Mouse (Mus musculus): ENCODE measurements at regions not wholly inside any gene's neighbourhood (a gene's known extent, or its start where the extent isn't known, plus 50 kb on each side); places are given as distances from the start of the nearest gene placed in this dataset.

DNA sequence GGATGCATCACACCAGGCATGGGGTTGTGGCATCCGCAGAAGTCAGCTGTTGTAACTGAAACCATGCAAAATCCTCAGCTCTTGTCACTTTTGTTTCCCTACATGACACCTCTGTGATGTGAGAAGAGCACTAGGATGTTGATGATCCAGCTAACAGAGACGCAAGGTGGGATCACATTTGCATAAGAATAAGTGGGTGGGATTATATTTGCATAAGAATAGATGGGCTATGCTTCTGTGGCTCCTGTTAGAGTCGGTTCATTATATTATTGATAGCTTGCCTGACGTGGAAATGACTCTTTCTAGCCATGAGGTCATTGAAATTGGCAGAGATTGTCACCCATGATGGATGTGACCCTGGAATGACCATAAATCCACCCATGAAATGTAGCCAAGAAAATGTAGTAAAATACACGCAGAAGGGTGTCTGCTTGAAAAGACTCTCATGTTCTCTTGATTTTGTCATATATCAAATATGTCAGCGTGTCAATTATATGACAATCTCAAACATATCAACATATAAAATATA, 102.2 kb upstream of the Arg1 start:
- DNase-seq (ENCODE audit: low spot score): no peak

DNA sequence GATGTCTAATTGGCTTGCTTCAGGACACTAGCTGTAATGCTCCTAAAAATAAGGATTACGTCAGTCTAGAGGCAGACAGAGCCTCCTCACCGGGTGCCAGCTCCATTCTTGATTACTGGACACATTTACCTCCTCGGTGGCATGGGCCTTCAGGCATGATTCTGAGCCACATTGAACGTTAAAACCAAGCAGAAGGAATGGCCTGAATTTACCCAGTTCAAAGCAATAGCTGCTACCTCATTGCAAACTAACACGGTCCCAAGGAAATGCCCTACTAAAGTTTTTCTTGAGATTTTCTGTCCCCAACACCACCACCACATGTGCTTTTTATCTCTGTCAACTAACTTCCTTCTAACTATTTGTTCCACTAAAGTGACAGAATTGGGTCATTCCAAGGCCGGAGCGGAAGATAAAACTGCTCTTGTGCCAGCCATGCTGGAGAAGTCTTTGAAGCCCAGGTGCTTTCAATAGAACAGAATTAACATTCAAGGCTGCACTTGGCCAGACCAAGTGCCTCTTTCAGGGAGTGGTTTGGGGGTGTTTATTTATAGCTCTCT, 96.4 kb upstream of the Arg1 start:
- DNase-seq (ENCODE audit: low spot score): no peak

DNA sequence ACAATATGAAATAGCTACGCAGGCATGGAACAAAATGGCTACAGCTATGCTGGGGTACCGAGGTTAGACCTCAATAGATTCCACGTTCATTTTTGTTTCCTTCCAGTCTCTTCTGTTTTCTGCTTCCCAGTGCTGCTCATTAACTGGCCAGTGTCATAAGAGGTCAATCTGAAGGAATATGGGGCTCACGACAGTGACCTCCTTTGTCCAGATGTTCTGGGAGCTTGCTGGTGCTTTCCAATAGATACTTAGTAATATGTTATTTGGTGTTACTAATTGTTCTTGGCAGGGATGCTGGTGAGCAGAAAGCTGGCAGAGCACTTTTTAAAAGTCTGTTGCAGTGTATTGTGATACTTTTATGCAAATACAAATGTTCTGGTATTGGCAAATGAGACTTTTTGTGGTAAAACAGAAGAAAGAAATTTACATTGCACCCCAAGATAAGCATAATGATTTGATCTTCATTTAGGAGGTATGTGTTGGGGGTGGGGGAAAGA, 95.8 kb upstream of the Arg1 start:
- no peak for DNase-seq (ENCODE audit: low spot score)

DNA sequence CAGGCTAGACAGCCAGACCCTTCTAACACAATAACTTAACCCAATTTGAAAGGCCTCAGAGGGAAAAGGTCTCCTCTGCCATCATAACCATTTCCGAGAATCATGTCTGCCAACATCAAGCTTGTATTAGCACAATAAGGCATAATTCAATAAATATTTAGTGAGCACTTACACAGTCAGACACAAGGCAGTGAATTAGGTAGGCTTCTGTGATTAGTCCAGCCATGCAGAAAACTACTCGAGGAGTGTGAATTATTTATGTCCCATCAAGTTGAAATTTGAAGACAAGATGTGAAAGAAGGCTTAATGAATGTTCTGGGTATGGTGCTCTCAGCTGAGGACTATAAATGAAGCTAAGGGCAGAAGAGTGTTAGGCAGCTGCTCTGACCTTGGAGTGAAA, 91.7 kb upstream of the Arg1 start:
- no peak for DNase-seq (ENCODE audit: low spot score)

DNA sequence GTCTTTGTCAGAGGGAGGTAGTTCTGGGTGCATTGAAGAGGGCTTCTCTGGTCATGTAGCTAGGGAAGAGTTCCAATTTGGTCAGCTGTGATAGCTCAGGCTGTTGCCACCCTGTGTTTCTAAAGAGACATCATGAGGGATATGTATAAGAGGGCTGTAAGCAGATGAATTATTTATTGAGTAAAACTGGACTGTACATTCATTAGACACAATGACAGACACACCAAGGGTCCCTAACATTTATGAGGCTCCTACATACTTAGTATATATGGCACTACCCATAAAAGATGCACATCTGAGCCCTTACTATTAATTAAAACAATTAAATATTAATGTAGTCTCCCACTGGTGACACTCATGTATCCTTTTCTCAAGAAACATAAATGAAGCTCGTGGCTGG, 90.6 kb upstream of the Arg1 start:
- no peak for DNase-seq (ENCODE audit: low spot score)

DNA sequence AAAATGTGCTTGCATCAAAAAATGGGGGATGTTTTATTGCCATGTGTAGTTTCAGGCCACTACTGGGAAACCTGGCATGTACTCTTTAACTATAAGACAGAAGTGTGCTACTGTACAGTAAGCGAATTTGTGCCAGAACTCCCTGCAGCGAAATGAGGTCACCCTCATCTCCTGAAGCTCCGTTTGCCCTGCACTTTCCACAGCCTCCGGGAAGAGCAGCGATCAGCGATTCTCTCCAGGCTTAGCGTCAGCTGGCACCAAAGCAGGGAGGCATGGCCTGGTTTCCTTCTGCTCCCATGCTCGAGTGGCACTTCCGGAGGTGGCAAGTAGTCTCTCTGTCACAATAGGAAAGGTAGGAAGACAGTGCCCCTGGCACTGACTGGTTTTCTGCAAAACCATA, 88.8 kb upstream of the Arg1 start:
- DNase-seq (ENCODE audit: low spot score): no peak

DNA sequence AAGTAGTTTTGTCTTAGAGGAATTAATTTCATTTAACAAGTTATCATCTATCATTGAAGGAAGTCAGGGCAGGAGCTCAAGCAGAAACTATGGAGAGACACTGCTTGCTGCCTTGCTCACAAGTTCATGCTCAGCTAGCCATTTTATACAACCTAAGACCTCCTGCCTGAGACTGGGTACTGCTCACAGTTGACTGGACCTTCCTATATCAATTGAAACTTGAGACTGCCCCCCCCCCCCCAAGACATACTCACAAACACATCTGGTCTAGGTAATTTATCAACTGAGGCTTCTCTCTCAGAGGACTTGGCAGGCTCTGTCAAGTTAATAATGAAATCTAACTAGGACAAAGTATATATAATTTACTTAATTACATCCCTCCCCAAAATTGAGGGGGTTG, 84.8 kb upstream of the Arg1 start:
- no peak for DNase-seq (ENCODE audit: low spot score)

DNA sequence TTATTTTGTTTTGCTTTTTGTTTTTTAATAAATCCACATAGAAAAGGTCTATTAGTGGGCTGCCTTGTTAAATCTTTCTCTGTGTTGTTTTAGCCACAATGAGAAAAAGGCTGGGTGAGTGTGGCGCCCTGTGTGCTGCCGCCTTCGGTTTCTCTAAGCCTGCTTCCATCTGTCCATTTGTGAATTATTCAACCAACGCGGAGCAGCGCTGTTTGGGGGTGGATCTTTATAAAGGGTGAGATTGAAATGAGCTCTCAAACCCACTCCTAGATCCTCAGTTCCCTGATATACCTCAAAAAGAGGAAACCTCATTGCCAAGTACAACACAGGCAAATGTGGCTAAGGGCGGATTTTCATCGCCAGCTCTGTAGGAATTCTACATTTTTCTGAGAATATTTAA, 74.0 kb upstream of the Arg1 start:
- DNase-seq (ENCODE audit: low spot score): no peak

DNA sequence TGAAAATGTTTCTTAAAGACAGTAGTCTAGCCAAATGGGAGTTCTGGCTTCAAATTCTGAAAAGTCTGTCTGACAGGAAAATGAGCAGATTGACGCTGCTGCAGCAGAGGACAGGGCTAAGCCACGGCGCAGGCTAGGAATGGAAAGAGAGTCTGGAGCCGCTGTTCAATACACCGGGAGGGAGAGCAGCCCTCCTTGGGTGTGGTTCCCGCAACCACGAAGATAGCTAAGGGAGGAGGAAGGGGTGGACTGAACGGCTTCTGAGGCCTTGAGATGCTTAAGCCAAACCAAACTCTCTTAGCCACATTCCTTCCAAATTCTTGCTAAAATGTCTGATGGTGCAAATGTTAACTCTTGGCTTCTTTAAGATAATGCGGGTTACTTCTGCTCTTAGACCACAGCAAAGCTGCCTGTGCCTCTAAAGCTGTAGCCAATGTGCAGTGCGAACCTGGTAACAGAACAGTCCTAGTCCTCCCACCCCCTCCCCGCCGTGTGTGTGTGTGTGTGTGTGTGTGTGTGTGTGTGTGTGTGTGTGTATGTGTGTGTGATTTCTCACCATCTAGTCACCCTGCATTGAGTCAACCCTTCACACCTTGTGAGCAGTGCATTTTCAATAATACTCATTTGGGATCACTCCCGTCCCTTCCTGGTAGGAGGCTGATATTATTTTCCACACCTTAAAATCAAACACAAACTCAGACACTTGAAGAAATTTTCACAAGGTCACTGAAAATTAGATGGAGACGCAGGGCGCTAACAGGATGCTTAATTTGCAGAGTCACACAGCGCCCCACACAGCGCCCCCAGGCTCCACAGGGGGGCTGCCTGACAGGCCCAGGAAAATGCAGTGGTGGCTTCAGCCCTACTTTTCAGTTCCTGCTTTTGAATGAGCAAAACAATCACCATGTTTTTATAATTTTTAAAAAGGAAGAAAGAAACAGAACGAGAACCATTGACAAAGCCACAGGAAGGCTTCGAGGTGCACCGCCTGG, 73.2 kb upstream of the Arg1 start:
- no peak for DNase-seq (ENCODE audit: low spot score)

DNA sequence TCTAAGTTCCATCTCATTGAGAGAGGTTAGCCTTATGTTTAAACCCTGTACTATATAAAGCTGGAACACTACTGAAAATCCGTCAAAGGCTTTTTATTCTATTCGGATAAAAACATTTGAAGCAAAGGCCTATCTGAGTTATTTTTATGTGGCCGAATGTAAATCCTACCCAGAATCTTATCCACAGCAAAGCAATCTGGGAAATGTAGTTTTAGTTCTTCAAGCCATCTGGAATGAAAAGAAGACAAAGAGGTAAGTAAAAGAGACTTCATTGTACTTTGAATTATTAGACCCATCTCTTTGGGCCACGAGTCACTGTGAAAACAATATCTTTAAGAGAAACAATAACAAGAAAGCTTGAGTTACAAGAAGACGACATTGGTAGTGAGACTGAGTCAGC, 72.5 kb upstream of the Arg1 start:
- no peak for DNase-seq (ENCODE audit: low spot score)

DNA sequence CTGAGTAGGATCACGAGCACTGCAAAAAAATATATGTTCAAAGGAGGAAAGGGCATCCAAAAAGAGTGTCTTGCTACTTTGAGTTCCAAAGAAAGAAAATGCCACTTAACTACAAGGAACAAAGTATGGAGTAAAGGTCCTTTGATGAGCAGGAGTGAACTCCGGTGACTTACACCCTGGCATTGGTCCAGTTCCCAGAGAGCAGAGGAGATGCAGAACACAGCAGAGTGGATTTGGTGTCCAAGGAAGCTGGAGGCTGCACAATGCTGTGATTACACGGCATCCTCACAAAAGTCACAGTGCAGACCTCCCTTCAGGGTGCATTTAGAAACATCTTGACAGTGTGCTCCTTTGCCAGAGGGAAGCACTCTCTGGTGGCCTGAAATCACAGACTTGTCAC, 70.4 kb upstream of the Arg1 start:
- DNase-seq (ENCODE audit: low spot score): peak; percentile 48

DNA sequence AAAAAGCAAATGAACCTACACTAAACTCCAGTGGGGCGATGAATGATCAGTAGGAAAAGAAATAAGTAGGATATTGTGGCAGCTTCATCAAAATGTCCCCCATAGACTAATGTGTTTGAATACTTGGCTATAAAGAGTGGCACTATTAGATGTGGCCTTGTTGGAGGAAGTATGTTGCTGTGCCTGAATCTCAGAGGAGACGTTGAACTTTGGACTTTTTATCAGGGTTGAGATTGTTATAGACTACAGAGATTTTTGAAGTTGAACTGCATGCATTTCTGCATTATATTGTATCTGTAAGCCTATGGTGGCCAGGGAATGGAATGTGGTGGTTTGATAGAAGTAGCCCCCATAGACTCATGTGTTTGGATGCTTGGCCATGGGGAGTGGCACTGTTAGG, 68.5 kb upstream of the Arg1 start:
- no peak for DNase-seq (ENCODE audit: low spot score)

DNA sequence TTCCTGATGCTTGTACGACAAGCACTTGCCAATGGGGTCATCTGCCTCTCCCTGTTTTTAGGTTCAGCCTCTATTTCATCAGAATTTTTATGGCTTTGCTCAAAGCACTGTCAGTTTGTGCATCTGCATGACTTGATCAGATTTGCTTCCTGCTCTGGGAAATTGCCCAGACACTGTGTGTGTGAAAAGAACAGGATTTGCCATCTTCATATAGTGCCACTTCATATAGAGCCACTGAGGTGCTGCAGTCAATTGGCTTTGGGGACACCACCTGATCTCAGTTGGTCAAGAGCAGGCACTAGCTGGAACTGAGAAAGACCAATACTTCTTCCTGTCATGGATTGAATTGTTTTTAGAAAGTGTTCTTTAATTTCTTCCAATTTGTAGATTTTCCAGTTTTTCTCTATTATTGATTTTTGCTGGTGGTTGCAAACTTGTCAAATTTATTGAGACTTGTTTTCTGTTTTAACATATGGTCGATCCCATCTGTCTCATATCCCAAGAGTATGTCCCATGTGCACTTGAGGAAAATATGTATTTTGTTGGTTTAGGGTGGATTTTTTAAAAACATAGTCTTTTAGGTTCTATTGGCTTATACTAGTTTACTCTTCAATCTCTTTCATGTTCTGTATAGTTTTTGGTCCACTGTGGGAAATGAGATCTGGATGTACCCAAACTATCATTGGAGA, 62.8 kb upstream of the Arg1 start:
- DNase-seq (ENCODE audit: low spot score): no peak

DNA sequence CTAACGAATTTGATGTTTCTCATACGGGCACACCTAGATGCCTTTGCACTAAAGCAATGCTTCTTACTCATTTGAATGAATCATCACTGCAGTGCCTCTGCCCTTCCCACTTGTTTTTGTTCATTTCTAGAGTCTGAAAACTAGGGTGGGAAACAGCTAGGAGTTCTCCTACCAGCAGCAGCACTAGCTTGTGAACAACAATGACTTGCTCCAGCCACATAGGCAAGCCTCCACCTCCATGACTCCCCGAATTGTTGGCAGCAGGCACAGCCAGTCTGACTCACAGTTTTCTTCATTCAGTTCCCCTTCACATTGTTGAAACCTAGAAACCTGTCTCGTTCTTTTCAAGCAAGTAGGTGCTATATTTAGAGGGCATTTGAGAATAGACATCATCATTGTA, 57.5 kb upstream of the Arg1 start:
- DNase-seq (ENCODE audit: low spot score): no peak

DNA sequence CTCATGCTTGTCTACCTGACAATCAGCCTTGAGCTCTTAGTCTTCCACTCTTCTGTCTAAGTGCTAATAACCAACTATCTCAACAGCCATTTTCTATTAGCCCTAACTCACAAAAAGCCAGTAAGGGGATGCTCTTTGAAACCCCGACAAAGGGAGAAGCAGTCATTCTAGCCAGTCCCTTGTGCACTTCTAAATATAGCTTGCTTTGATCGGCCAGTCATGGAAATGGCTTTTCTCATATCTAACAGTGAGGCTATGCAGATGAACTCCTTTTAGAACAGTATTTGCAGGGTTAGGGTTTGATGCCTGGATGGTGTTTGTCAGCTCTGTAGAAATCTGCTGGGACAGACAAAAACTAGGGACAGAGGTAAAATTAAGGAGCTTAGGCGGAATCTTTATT, 54.5 kb upstream of the Arg1 start:
- no peak for DNase-seq (ENCODE audit: low spot score)

Data from adipocyte (in vitro differentiated cells).